Mouse (Mus musculus) telencephalon, adult 2 months (tissue): ENCODE measurements around the gene Hcar2.

Source experiments
- DNase-seq: peaks from one replicate; pipeline ENCODE4 v3.0.0-alpha.2; 2011; ENCODE audit warnings: low read depth, low spot score

The Hcar2 gene

DNA sequence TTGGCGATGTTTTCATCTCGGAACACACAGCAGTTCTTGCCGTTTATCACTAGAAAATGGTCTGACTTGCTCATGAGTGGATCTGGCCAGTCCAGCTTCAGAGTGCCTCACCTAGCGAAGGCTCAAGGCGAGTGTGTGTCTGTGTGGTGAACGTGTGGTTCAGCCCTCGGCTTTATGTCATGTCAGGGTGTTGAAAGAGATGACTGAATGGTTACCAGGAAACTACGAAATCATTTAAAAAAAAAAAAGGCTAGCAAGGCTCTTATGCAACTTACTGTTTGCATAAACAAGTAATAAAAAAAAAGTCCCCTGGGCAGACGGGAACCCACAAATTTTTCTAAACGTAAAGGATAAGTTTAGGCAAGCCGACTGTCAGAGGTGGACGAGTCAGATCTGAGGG lies at the start of gene Hcar2:
Hcar2 (minus strand) TSS at position 135 of the 400 bp plus-strand sequence.
- no peak for DNase-seq

DNA sequence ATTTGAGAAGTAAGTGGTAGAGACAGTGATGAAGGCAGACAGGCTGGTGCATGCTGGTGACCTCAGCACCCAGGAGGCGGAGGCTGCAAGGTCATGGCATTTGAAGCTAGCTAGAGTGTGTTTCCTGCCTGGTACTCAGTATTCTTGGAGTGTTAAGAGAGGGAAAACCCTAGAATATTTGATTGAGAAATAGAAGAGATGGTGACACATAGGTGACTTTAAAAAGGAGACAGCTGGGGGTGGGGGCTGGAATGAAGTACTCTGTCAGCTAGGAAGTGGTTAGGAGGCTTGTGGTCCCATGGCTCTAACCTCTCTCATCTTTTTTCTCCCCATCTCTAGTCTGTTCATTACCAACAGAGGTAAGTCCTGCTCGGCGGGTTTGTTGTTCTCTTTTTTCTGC lies 49.6 kb upstream of the Hcar2 start:
- DNase-seq = no peak

DNA sequence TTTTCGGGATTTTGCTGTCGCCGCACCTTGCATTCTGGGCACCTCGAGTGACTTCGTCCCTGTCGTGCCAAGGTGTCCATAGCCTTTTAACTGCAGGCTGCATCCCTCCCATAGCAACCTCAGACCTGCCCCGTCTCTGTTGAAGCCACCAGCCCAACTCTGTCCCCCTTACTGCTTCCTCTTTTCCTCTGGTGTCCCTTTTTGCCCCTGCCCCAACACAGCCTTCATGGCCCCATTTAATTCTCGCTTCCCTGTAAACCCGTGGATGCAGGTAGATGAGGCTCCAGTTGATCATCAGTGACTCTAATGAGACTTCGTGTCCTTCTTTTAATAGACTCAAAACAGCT lies 42.3 kb upstream of the Hcar2 start:
- DNase-seq = no peak

DNA sequence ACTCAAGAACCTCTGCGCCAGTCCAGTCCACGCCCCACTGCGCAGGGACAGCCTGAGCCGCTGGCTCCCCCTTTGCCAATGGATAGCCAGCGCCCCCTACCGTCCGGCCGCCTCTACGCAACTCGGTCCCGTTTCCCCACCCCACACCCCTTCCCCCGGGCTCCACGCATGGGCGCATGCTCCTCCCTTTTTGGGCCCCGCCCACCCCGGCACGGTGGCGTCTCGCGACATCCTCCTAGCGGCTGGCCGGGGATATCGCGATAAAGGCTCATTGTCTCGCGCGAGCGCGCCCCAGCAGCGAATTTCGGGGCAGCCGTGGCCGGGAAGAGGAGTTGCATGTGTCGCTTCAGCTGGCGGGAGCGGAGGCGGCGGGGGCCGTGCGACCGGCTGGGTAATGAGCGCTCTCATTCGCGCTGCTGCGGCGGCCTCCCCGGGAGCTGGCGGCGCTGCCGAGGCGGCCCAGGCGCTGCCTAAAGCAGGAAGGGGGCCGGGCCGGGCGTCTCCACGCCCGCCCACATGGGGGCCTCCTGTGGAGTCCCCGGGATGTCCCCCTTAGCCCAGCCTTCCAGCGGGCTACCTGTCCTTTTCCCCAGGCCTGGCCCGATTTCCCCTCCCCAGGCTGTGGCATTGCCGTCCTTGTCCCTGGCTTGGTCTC lies 41.8 kb upstream of the Hcar2 start, which contains the start of gene Denr:
Denr (plus strand) TSS at position 200 of the 655 bp plus-strand sequence.
- DNase-seq = peak; percentile 88

DNA sequence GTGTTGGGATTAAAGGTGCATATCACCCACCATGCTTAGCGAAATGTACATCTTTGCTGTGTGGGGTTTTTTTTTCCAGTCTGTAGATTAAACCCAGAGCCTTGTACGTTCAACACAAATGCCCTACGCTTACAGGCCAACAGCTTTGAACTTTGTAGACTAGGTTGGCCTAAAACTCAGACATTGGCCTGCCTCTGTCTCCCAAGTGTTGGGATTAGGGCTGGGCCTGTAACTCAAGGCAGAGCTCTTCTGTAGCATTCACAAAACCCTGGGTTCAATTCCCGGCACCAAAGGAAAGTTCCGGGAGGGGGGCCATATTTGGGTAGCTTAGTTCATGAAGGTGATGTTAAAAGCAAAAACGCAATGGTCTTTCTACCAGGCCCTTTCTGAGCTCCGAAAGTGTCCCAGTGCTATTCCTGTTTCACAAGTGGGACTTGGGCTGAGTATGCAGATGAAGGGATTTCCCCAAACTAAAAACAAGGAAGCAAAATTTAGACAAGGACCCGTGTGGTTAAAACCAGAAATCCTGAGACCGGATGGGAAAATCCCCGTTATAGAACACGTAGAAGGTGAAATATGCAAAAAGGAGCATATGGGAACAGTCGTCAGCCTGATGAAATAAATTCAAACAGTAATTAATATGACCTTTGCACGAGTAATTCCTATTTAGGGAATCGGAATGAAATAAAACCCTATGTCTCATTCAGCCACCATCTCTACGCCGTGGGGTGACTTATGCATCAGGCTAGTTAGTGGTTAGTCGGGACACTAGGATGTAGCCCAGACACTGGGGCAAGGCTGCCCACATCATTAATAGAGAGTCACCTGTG lies 41.1 kb upstream of the Hcar2 start:
- DNase-seq = no peak

DNA sequence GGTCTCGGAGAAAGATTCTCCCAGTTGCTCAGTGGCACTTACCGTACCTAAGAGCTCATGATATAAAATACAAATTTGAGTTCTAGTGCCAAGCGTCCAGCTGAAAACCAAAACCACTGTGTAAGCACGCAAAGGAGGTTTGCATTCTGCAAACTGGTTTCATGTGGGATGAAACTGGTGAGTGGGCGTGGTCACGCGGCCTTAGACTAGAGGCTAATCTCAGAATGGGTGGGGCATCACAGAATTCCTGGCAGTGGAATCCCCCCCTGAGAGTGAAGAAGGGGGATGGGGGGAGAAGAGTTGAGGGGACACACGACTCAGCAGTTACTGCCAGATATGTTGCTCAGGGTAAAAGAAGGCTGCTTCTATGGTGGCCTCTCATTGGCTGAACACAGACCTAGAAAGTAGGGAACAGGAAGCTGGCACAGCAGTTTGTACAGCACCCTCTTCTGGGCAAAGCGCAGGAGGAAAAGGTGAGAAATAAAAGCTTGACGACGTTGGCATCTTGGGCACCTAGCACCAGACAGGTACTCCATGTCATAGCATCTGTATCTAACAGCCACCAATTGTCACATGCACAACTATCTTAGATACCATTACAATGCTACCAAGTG lies 38.9 kb upstream of the Hcar2 start:
- DNase-seq = no peak

DNA sequence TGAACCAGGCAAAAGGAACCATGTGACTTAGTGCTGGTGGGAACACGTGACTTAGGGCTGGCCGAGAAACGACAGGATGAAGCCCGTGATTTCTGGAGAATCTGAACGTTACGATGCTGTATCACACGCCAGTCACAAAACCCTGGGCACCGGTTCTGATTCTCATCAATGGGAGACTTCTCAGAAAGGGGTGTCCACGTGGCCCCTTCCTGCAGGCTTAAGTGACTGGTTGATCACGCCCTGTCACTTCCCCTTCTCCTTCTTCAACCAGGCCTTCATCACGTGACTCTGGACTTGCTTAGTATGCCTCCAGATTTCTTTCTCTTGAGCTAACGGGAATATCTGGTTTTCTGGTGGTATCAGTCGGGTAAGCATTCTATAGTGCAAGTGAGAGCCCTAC lies 32.1 kb upstream of the Hcar2 start:
- no peak for DNase-seq

DNA sequence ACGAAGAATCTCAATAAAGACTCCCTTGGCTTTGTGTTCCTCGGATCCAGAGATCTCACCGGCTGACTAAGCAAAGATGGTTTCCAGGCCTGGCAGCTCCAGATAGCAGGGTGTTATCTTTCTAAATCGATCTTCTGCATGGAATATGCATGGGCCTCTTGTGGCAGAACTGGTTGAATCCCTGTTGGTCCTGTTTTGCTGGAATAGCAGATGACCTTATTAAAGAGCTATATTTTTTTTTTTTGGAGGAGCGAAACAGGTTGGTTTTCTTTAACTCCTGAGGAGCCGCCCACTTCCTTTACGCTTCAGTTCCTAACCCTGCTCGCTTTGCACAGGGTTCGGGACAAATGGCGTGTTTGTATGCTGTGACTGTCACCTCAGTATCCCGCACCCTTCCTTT lies 31.1 kb upstream of the Hcar2 start:
- no peak for DNase-seq

DNA sequence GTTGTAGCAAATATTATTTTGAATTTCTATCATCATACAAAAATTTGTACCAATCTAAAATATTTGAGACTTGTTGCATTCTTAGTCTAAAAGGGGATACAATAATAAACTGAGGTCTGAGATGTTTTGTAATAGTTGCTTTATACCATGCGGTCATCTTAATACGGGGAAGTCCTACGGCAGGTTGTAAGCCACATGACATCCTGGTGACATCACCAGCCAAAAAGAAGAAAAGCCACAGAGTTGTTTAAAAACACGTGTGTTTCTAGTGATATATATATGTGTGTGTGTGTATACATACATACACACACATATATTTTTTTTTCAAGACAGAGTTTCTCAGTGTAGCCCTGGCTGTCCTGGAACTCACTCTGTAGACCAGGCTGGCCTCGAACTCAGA lies 28.2 kb upstream of the Hcar2 start:
- no peak for DNase-seq

DNA sequence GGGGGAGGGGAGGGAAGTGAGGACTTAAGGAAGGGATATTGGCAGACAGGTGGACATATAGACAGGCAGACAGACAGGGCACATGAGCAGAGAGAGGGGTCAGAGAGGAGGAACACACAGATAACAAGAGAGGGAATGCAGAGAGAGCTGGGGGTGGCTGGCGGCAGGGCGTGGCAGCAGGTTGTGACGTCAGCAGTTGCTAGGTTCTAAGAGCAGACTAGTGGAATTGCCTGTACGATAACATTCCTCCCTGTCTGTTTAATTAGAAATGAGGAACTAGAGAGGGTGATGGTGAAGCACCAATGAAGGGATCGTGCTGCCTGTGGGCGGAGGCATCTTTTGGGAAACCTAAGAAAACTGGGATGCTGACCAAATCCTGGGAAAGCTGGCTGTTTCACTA lies 26.4 kb upstream of the Hcar2 start:
- DNase-seq = no peak

DNA sequence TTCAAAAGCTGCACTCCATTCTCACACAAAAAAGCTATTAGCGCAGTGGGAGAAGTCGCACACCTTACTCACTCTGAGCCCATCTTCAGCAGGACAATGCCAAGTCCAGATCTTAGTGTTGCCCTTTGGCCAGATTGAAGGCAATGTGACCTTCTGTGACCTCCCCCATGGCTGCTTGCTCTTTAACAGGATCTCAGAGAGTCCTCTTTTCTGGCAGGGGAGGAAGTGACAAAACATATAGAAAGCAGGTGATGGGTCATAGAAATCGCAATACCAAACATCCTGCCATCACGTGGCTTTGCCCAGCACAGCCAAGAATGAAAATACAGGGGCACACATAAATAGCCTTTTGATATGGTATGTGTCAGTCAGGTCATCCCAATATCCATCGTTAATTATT lies 25.7 kb upstream of the Hcar2 start:
- DNase-seq = no peak

DNA sequence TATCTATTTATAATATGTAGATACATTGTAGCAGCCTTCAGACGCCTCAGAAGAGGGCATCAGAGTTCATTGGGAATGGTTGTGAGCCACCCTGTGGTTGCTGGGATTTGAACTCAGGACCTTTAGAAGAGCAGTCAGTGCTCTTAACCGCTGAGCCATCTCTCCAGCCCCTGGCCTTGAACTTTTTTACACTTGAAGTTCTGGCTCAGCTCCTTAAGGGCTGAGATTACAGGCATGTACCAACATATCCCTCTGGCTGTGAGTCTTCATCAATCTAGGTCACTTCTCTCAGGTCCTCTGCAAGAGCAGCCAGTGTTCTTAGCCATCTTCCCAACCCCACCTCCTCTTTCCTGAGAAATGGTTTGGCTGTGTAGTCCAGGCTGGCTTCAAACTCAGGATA lies 25.0 kb upstream of the Hcar2 start:
- no peak for DNase-seq

DNA sequence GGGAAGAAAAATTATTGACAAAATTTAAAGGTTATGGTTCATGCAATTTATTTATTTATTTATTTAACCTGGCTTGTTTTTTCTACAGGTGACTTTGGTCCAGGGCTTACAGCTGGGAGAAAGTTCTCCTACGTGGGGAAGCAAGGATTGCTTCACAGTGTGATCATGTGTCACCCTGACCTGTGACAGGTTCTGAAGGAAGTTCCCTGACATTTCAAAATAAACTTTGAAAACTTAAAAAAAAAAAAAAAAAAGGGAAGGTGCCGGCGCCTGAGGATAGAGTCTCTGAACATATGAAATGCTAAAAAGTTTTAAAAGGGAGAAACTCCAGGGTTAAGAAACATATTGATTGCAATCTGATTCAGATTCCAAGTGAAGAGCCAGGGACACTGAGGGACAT lies 21.1 kb upstream of the Hcar2 start:
- no peak for DNase-seq

DNA sequence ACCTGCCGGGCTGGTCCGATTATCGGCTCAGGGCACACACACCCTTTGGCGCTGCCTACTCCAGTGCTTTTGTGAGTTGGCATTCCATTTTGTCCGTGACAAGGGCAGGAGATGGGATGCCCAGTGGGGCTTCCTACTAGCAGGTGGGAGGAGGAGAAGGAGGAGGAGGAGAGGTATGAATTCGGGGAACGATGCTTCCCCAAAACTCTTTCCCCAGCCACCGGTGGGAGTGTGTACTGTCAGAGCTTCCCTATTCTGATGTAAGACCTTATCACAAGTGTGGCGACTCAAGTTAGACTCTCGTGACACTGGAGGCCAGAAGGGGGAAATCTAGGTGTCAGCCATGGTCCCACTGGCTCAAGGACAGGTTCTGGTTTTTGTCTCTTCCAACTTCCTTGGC lies 19.0 kb upstream of the Hcar2 start:
- no peak for DNase-seq

DNA sequence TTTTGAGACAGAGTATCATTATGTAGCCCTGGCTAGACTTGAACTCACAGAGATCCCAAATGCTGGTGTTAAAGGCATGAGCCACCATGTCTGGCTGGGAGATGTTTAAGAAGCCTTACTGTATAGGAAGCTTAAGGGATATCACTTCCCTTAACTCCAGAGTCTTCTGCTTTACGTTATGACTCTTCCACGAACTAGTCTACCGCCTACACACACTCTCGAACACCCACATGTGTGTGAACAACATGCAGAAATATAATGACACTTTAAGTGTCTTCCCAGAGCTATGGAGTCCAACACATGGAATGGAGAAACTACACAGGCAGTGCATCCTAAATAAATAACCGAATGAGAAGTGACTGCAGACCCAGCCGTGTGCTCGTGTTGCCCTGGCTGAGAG lies 18.6 kb upstream of the Hcar2 start:
- no peak for DNase-seq

DNA sequence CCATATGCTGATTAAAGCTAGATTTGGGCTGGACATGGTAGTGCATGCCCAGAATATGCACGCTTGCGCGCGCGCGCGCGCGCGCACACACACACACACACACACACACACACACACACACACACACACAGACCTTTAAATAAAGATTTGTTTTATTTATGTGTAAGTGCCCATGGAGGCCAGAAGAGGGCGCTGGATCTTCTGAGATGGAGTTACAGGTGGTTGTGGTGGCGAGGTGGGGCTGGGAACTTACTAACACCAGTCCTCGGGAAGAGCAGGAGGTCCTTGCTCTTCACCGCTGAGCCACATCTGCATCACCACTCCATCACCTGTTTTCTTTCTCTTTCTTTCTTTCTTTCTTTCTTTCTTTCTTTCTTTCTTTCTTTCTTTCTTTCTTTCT lies 15.5 kb upstream of the Hcar2 start:
- DNase-seq = no peak

DNA sequence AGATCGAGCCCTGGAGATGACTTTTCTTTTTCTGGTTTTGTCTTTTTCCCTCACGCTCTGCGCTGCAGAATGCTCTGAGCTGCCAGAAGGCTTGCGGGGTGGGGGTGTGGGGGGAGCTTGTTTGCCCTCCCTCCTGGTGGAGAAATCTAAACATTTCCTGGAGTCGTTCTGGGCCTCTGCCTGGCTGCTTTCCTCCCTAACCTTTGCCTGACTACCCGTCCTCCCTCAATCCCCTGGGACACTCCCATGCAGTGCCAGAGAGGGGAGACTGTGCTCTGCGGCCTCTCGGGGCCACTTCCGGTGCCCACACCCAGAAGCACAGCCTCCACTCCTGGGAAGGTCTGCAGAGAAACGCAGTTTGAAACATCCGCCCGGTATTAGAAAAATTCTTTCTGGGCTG lies 14.6 kb upstream of the Hcar2 start, which contains the start of gene Hcar1:
Hcar1 (minus strand) TSS at position 93 of the 400 bp plus-strand sequence.
- DNase-seq = no peak

DNA sequence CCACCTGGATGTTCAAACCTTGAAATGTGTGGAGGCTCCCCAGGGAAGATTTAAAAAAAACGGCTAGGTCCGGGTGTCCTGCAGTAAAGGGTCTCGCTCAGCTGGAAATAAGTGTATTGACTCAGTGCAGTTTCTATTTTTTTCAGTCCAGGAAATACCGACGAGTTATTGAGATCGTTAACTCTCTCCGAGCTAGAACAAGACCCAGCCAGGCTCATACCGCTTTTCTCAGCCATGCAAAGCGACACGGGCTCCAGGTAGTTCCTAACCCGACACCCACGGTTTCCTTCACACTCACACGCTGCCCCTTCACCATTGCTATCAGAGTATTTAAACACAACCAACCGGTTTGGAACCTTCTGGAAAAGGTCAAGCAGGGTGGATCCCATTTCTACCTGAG lies 12.8 kb upstream of the Hcar2 start:
- DNase-seq = no peak

DNA sequence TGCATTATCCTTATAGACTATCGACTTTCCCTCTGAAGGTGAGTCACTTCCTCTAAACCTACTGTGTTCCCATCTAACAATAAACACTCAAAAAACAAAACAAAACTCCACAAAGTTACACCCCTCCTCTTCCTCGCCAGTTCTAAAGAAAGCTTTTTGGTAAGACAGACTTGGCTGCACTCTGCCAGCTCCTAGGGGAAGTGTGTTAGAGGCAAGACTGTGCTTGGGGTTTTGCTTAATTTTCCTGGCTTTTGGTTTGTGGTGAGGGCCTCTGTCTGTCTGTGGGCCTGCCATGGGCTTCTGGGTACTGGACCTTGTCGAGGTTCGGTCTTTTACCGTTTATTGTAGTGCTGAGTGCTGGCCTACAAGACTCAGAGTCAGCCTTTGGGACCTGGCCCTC lies 8.9 kb upstream of the Hcar2 start:
- DNase-seq = no peak

DNA sequence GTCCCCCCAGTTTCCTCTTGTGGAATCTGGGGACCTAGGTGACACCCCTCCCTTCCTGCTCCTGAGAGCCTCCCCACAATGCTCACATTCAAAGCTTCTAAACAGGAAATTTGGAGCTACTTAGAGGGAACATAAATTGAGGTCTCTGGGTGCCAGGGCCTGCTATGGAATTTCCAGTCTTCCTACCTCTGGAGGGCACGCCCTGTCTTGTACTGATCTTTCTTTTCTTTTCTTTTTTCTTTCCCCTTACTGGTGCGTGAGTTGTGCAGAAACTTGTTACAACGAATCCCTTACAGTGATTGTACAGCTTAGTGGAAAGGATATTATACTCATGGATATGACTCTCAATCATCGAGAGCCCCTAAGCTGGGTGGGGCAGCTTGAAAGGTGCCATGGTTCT lies 4.3 kb upstream of the Hcar2 start:
- DNase-seq = no peak

DNA sequence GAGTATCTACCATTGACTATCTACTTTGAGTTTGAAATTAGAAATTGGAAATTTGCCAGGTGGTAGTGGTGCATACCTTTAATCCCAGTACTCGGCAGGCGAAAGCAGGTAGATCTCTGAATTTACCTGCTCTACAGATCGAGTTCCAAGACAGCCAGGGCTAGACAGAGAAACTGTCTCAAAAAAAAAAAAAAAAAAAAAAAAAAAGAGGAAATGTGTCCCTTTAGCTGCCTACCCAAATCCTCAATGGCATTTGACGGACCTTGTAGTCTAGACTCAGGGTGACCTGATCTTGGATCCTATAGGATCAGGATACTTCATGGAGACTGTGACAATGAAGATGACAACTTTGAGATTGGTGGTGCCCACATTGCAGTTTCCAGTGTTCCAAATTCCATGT lies 1.2 kb upstream of the Hcar2 start:
- DNase-seq = no peak

DNA sequence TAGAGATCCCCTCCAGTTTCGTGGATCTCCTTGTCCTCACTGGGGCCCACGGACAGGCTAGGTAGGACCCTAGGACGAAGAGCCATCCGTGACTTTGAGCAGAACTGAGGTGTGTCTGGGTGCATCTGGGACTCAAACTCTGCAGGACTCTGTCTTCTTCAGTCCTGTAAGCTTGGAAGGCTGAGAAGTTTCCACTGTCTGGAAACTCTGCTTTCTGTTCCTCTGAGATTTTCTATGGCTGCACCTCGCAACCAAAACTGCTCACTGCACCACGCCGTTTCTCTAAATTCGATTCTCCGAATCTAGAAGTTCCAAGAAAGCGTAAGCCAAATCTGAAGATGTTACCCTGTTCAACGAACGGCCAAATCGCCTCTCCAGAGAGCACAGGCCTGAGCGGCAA lies 1.4 kb downstream of the Hcar2 start:
- no peak for DNase-seq
